Mouse (Mus musculus) CD4-positive, CD25-positive, alpha-beta regulatory T cell (primary cell): Measurements from ENCODE around the gene Cars2. TPM values are rescaled to one million over a fixed set of nuclear protein-coding genes. Genes with fewer than 3 reads are reported as not detected.

ENCODE experiments used
- polyA plus RNA-seq: library from polyadenylated mRNA; unstranded; fragments of 100-300 nt; shearing (Covaris generic); gene quantifications from one replicate; pipeline ENCODE4 v1.2.1, GENCODE M21; 2017

Gene Cars2
- 36.9 TPM for polyA plus RNA-seq

GRCm38 (mm10) chr8:11550281-11550948 lies at the start of gene Cars2:
Gene Cars2, minus strand, starts transcription at chr8:11550783.

GRCm38 (mm10) chr8:11554799-11555719 lies 4.5 kb upstream of the Cars2 start, which contains the start of gene Ing1:
Gene Ing1, plus strand, starts transcription at chr8:11555571.

GRCm38 (mm10) chr8:11497017-11497990 lies 53.3 kb downstream of the Cars2 start, which contains the start of gene Naxd:
Gene Naxd, plus strand, starts transcription at chr8:11497506.

GRCm38 (mm10) chr8:11477811-11478761 lies 72.5 kb downstream of the Cars2 start, which contains the start of gene Rab20:
Gene Rab20, minus strand, starts transcription at chr8:11478710.

Other genes starting within 250 kb of the Cars2 start
- gene Col4a2, start 238.0 kb downstream of the Cars2 start, polyA plus RNA-seq, result 0.08 TPM
- gene Col4a1, start 238.0 kb downstream of the Cars2 start, polyA plus RNA-seq, result 0.24 TPM
- gene Rab20, start 72.1 kb downstream of the Cars2 start, polyA plus RNA-seq, result 5.2 TPM
- 75.9 TPM for gene Naxd, start 53.3 kb downstream of the Cars2 start, polyA plus RNA-seq
- 91.8 TPM for gene Ing1, start 4.8 kb upstream of the Cars2 start, polyA plus RNA-seq
- gene Ankrd10, start 85.0 kb upstream of the Cars2 start, polyA plus RNA-seq, result 116 TPM
- not detected for gene 1700016D06Rik, start 150.3 kb upstream of the Cars2 start, polyA plus RNA-seq
- 19.4 TPM for gene Arhgef7, start 176.9 kb upstream of the Cars2 start, polyA plus RNA-seq